Mouse (Mus musculus) spleen, postnatal 10 days (tissue): ENCODE measurements around the gene Phb2.

Source experiments
- DNase-seq, 2 experiments: peaks; one replicate each; pipeline ENCODE4 v3.0.0; 2021 to 2022; ENCODE audit warnings: low spot score in 2 of 2

Phb2 gene

GRCm38 (mm10) chr6:124690517-124690916 lies 21.6 kb upstream of the Phb2 start:
- DNase-seq, result no peak

GRCm38 (mm10) chr6:124693243-124693981 lies 18.7 kb upstream of the Phb2 start:
- no peak for DNase-seq

- no peak for DNase-seq
These were observed 17.8 kb upstream of the Phb2 start for GRCm38 (mm10) chr6:124694166-124694955.

GRCm38 (mm10) chr6:124696441-124697150 lies 15.5 kb upstream of the Phb2 start:
- no peak for DNase-seq

GRCm38 (mm10) chr6:124698751-124699150 lies 13.4 kb upstream of the Phb2 start:
- DNase-seq, result no peak

GRCm38 (mm10) chr6:124699366-124699765 lies 12.8 kb upstream of the Phb2 start:
- no peak for DNase-seq

GRCm38 (mm10) chr6:124699962-124700610 lies 12.1 kb upstream of the Phb2 start:
- no peak for DNase-seq

- peak in 1 of 2 experiments; percentile 55 for DNase-seq
These were observed 10.8 kb upstream of the Phb2 start for GRCm38 (mm10) chr6:124701338-124701737.

- DNase-seq, result no peak
These were observed 9.9 kb upstream of the Phb2 start for GRCm38 (mm10) chr6:124702102-124702783.

- DNase-seq, result peak; percentile 70 to 84
These were observed 9.4 kb upstream of the Phb2 start for GRCm38 (mm10) chr6:124702784-124703103.

- DNase-seq, result no peak
These were observed 8.3 kb upstream of the Phb2 start for GRCm38 (mm10) chr6:124703789-124704188.

GRCm38 (mm10) chr6:124704417-124704816 lies 7.7 kb upstream of the Phb2 start:
- DNase-seq, result no peak

- no peak for DNase-seq
These were observed 6.0 kb upstream of the Phb2 start for GRCm38 (mm10) chr6:124706061-124706627.

GRCm38 (mm10) chr6:124708289-124708889 lies 3.7 kb upstream of the Phb2 start:
- no peak for DNase-seq

- no peak for DNase-seq
These were observed 782 bp downstream of the Phb2 start for GRCm38 (mm10) chr6:124712918-124713317.

- DNase-seq, result peak; percentile 31 to 72
These were observed 4.8 kb downstream of the Phb2 start for GRCm38 (mm10) chr6:124716864-124717490.

- no peak for DNase-seq
These were observed 5.8 kb downstream of the Phb2 start for GRCm38 (mm10) chr6:124717968-124718367.

- no peak for DNase-seq
These were observed 6.6 kb downstream of the Phb2 start for GRCm38 (mm10) chr6:124718703-124719102.

- DNase-seq, result peak; percentile 40 to 58
These were observed 7.3 kb downstream of the Phb2 start for GRCm38 (mm10) chr6:124719354-124719978.

- DNase-seq, result peak; percentile 33 to 61
These were observed 8.8 kb downstream of the Phb2 start for GRCm38 (mm10) chr6:124720904-124721303.
